Mouse (Mus musculus) neutrophil, adult 5-6 weeks (primary cell): Measurements from ENCODE around the gene Glis2. TPM values are rescaled to one million over a fixed set of nuclear protein-coding genes. Genes with fewer than 3 reads are reported as not detected.

Experiments
- ATAC-seq: fragments of 151-379, 151-347 bp; 2 replicates; pipeline ENCODE4 v1.8.0; 2017; ENCODE audit warnings: mild to moderate bottlenecking, moderate TSS enrichment; ENCODE audit not compliant: insufficient number of reproducible peaks, poor library complexity, low FRiP score, severe bottlenecking; ENCODE audit errors: extremely low read depth
- total RNA-seq: library from RNA; stranded (forward); fragments of 200-1000 nt; gene quantifications from 2 replicates; pipeline ENCODE4 v1.2.3, GENCODE M21; 2017

The Glis2 gene
- total RNA-seq, 1 experiment from 2014 or later, result not detected

- no peak for ATAC-seq
Measured at GRCm38 (mm10) chr16:4649692-4650091, 55.2 kb downstream of the Glis2 start.

GRCm38 (mm10) chr16:4650161-4650560, 55.6 kb downstream of the Glis2 start:
- ATAC-seq, result no peak

- no peak for ATAC-seq
Measured at GRCm38 (mm10) chr16:4651081-4651480, 56.6 kb downstream of the Glis2 start.

GRCm38 (mm10) chr16:4651624-4652023, 57.1 kb downstream of the Glis2 start:
- ATAC-seq, result no peak

GRCm38 (mm10) chr16:4652707-4653416, 58.3 kb downstream of the Glis2 start:
- ATAC-seq, result no peak

GRCm38 (mm10) chr16:4654706-4655105, 60.2 kb downstream of the Glis2 start:
- no peak for ATAC-seq

- ATAC-seq, result no peak
Measured at GRCm38 (mm10) chr16:4655251-4655734, 60.8 kb downstream of the Glis2 start.

GRCm38 (mm10) chr16:4655764-4656570, 61.5 kb downstream of the Glis2 start:
- no peak for ATAC-seq

- no peak for ATAC-seq
Measured at GRCm38 (mm10) chr16:4656571-4657081, 62.1 kb downstream of the Glis2 start.

- no peak for ATAC-seq
Measured at GRCm38 (mm10) chr16:4658781-4659245, 64.3 kb downstream of the Glis2 start.

- no peak for ATAC-seq
Measured at GRCm38 (mm10) chr16:4659326-4659725, 64.8 kb downstream of the Glis2 start.

GRCm38 (mm10) chr16:4661605-4662004, 67.1 kb downstream of the Glis2 start:
- no peak for ATAC-seq

GRCm38 (mm10) chr16:4663806-4664205, 69.3 kb downstream of the Glis2 start:
- no peak for ATAC-seq

GRCm38 (mm10) chr16:4665726-4666125, 71.2 kb downstream of the Glis2 start:
- ATAC-seq, result no peak

GRCm38 (mm10) chr16:4667190-4667808, 72.8 kb downstream of the Glis2 start:
- ATAC-seq, result peak; percentile 84

- ATAC-seq, result no peak
Measured at GRCm38 (mm10) chr16:4670317-4670716, 75.8 kb downstream of the Glis2 start.

- ATAC-seq, result peak; percentile 79
Measured at GRCm38 (mm10) chr16:4674091-4674490, 79.6 kb downstream of the Glis2 start.
